ENCODE assay signal across 9 mouse cellular contexts in the genomic region with DNA sequence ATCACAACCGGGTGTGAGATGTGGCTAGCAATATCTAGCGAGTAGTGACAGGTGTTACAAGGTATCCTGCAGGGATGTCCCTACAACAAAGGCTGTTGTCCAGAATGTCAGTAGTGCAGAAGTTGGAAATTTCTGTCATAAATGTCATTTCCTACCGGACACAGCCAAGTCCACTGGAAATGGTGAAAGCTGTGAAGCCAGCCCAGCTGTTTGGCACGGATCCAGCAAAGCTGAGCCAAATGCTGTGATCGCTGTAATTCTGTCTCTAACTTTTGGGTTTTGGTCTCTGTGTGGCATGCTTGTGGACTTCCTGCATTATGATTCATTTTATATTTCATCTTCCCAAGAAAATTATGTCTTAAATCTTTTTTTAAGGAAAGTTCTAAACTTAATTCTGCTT. TPM values are rescaled to one million over a fixed set of nuclear protein-coding genes. Genes with fewer than 3 reads are reported as not detected.
DNase-seq lines count a peak whose midpoint lies in the region; ATAC-seq and TF ChIP-seq lines count a peak whose summit lies in the region.
"Had no signal": no experiment of that assay in that cellular context is flagged by ENCODE, and none has a peak within 500 bp of the region (broad histone marks: within the 10 kb centered on the region; RNA-seq: fewer than 3 reads in every experiment).

No protein-coding gene starts in this region.

- ATAC-seq in liver, postnatal 0 days, result no peak
- no peak for ATAC-seq in liver, embryonic 12.5 days
- ATAC-seq: forebrain, embryonic 16.5 days had no signal

- intact Hi-C loops in heart, postnatal 14 days (cut with DNase I), result no loop called here

- no peak overlapping the region for H3K4me2 ChIP-seq in liver, postnatal 0 days (ENCODE audit: low read depth, low read length)
- no peak overlapping the region for H3K4me2 ChIP-seq in liver, embryonic 12.5 days

- H3K9me3 ChIP-seq in liver, postnatal 0 days (ENCODE audit: low read length), result no peaks in the 10 kb centered on the region
- no peaks in the 10 kb centered on the region for H3K9me3 ChIP-seq in liver, embryonic 12.5 days (replicated peaks)

- no peaks in the 10 kb centered on the region; the same call in none of the 2 replicates for H3K4me1 ChIP-seq in liver, postnatal 0 days (ENCODE audit: insufficient read depth)
- no peaks in the 10 kb centered on the region; the same call in 1 of the 2 replicates for H3K4me1 ChIP-seq in liver, embryonic 12.5 days

- peaks cover 14% of the 10 kb centered on the region for H3K36me3 ChIP-seq in liver, postnatal 0 days (replicated peaks; ENCODE audit: insufficient read depth, low read length)
- H3K36me3 ChIP-seq in liver, embryonic 12.5 days, result peaks cover 27% of the 10 kb centered on the region

- no peak for TF ChIP-seq CTCF in liver, postnatal 0 days (IDR thresholded peaks at IDR 0.05; ENCODE audit: low read depth)

- no peak overlapping the region for H3K27ac ChIP-seq in liver, postnatal 0 days (ENCODE audit: low read depth)
- H3K27ac ChIP-seq in liver, embryonic 12.5 days, result no peak overlapping the region

- no peak overlapping the region for H3K9ac ChIP-seq in liver, postnatal 0 days (replicated peaks)
- no peak overlapping the region for H3K9ac ChIP-seq in liver, embryonic 12.5 days

- no peak overlapping the region for H3K4me3 ChIP-seq in liver, postnatal 0 days (ENCODE audit: low read depth, low read length)
- no peak overlapping the region for H3K4me3 ChIP-seq in liver, embryonic 12.5 days

- WGBS in liver, postnatal 0 days (ENCODE audit: insufficient replicate concordance), result 73% methylated on average over 5 of the region's 5 CpGs
- 67% methylated on average over 5 of the region's 5 CpGs for WGBS in liver, embryonic 12.5 days (ENCODE audit: insufficient replicate concordance)

- TF ChIP-seq EP300 in liver, postnatal 0 days (IDR thresholded peaks at IDR 0.05; ENCODE audit: low read depth), result no peak

- peak; percentile 46 for DNase-seq in liver, postnatal 0 days
- DNase-seq in brain, adult 2 months (ENCODE audit: low read depth, low spot score), result peak; percentile 13
- peak; percentile 79 to 86 for DNase-seq in heart, postnatal 14 days
- peak; percentile 72 for DNase-seq in lung, postnatal 14 days
- DNase-seq in cerebellum, postnatal 25 days, result no peak
- DNase-seq in embryo, embryonic 9.5 days (ENCODE audit: extremely low spot score), result no peak
- DNase-seq in left cerebral cortex, adult 11 months (ENCODE audit: low spot score), result no peak

- H3K27me3 ChIP-seq in liver, postnatal 0 days (ENCODE audit: insufficient read depth, low read length), result no peaks in the 10 kb centered on the region
- H3K27me3 ChIP-seq in liver, embryonic 12.5 days (replicated peaks), result no peaks in the 10 kb centered on the region

RNA-seq across cellular contexts. Expression of gene Tomm7, which starts 18.3 kb away (rescaled TPM):
- polyA plus RNA-seq in liver, postnatal 0 days (2015; fragmentation: Nextera tagmentation; extraction: Ambion mirVana), result 63.2 and 64.7 TPM in 2 replicates
- polyA plus RNA-seq in liver, embryonic 12.5 days (2016; fragmentation: Nextera tagmentation; extraction: Ambion mirVana), result 99.0 and 101 TPM in 2 replicates
- total RNA-seq in heart, postnatal 14 days (2021), result 100 to 1,000 TPM in 1 of 2 experiments, 10 to 100 TPM in 1; 96.8 to 105 TPM

Comparison
In these comparisons a context has a peak if more than half of its experiments do, and no peak if none do; other contexts are left out.
1. DNase-seq: peak in liver, postnatal 0 days (single experiment), brain, adult 2 months (single experiment), heart, postnatal 14 days (2 of 2) and lung, postnatal 14 days (single experiment); none in cerebellum, postnatal 25 days (0 of 2), embryo, embryonic 9.5 days (single experiment) and left cerebral cortex, adult 11 months (single experiment).